Mouse (Mus musculus): ENCODE measurements around the gene Serf2.

DNA sequence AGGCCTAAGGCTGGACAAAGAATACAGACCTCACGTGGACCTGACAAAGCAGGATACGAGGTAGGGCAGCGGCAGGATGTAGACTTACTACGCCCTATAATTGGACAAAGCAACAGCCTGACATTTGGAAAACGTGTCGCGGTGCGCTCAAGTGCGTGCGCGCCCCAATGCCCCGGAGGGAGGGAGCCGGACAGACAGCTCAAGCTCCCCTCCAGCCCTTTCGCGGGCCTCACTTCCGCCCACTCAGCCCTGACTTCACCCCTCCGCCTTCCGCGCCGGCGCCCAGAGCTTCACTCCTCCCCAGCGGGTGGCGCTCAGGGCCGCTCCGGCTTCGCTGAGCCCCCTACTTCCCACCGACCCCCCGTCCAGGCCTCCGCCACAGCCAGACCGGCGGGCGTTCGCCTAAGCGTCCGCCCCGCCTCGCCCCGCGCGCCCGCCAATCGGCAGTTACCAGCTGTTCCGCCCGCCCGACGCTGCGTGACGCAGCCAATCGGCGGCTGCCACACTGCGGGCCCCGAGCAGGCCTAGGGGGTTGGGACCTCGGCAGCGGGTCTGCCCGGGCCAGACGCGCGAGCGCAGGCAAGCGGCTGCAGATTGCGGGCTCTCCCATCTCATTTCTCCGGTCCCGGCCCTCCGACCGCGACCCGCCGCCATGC lies 35.5 kb upstream of the Serf2 start, which contains the start of the genes Pdia3 and Catsper2:
- TF ChIP-seq MAX (IDR thresholded peaks at IDR 0.05; ENCODE audit: low read depth) (no peak), SRF (IDR thresholded peaks at IDR 0.05; ENCODE audit: control insufficient read depth, insufficient read length, low read depth) (peak; percentile 18), POLR2A (IDR thresholded peaks at IDR 0.05; ENCODE audit: insufficient read length, low read depth) (peak; percentile 85), USF1 (IDR thresholded peaks at IDR 0.05; ENCODE audit: low read depth) (no peak), MYOD1 (IDR thresholded peaks at IDR 0.05; ENCODE audit: control insufficient read depth in 1 of 3, insufficient read length in 2 of 3, low read depth in 2 of 3) (peak in 2 of 3 experiments; percentile 30 to 73), TCF12 (IDR thresholded peaks at IDR 0.05; ENCODE audit: insufficient read depth, poor library complexity, severe bottlenecking) (no peak), POLR2AphosphoS2 (IDR thresholded peaks at IDR 0.05; ENCODE audit: insufficient read length, low read depth) (peak; percentile 81), TCF3 (IDR thresholded peaks at IDR 0.05; ENCODE audit: insufficient read length, low read depth) (no peak), E2F4 (IDR thresholded peaks at IDR 0.05; ENCODE audit: insufficient read depth) (no peak), REST (IDR thresholded peaks at IDR 0.05; ENCODE audit: insufficient read depth, insufficient read length) (no peak)

All from myocyte (in vitro differentiated cells).